Mouse (Mus musculus) heart, adult 11 months (tissue): ENCODE measurements around the gene Rad9b.
"Not testable (repeated sequence)": the region's sequence is repeated elsewhere in the genome, so short reads cannot be mapped to it uniquely, and the experiment has no call there.

Experiments
- DNase-seq: peaks from one replicate; pipeline ENCODE4 v3.0.0; 2022

Rad9b gene

DNA sequence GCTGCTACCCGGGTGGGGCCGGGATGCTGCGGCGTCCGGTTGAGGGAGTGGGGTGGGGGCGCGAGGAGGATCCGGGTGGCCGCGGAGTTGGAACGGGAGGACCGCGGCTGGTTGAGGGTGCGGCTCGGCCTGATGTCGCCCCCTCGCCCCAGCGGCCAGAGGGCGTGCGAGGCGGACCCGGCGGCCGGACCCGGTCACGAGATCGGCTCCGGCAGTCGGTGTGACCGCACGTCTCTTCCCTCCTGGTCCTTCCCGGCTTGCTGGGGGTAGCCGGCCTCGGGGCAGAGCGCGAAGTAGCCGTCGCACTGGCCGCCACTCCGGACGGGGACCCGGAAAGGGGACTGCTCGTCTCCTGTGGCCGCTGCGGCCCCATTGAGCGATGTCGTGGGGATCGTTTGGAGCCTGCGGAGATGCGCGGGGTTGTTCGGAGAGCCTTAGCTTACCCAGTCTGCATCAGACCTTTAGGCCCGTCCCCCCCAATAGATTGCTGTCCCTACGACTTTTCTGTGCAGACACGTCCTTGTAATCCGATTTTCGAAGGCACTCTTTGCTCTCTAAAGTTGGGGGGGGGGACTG lies 547 bp upstream of the Rad9b start:
- no peak for DNase-seq

DNA sequence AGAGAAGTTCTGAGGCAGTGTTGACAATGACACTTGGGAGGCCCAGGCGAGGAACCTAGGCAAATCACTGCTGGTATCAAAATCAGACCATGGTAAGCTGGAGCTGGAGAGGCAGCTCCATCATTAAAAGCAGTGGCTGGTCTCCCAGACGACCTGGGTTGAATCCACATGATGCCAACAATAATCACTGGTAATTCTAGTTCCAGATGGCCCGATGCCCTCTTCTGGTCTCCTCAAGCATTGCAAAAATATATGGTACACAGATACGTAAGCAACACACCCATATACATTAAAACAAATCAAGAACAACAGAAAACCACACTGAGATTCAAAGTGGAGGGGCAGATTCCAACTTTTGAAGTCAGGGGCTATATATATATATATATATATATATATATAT lies 8.3 kb downstream of the Rad9b start:
- DNase-seq: no peak

DNA sequence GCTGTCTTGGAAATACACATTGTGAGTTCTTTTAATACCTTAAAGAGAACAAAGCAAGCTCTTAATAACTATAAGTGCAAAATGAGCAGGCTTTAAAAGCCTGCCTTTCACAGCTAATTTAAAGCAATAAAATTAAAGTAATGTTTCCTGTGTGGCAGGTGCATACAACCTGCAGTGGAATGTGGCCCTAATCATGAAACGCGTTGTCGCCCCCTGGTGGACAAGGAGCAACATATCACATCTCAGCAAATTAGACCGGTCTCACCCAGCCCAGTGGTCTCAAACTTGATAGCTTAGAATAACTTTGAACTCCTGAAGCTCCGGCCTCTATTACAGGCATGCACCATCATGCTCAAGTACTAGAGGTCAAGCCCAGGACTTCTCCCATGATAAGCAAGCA lies 9.8 kb downstream of the Rad9b start:
- DNase-seq: peak; percentile 90

DNA sequence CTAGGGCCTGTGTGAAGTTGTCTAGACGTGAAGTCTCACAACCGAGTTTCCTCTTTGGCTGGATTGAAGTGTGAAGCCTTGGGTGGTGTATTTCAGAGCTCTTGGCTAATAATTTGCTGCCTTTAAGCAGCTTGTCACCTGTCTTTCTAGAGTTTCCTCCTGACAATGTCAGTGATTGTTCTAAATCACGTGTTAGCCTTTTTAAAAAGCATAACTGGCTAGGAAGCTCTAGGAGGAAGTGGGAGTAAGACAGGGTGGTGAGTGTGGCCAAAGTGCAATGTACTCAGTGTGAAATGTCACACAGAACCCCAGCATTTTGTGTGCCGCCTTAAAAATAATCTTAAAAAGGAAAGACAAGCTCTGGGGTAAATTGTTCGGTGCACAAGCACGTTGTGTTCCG lies 10.3 kb downstream of the Rad9b start:
- no peak for DNase-seq

DNA sequence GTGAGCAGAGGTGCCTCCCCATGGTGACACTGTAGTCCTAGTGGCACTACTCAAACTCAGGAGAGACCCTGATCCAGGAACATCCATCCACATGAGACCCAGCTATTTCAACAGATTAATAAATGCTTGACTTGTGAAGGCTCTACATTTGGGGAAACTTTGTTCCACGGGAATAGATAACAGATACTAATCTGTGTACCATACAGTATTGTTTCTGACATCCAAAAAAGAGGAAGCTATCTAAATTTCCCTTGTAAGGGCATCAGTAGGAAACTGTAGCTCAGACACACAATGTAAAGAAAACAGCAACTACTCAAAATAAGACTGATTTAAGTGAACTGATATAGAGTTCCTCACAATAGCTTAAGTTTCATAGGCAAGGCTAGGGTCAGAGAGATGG lies 11.2 kb downstream of the Rad9b start:
- DNase-seq: no peak

DNA sequence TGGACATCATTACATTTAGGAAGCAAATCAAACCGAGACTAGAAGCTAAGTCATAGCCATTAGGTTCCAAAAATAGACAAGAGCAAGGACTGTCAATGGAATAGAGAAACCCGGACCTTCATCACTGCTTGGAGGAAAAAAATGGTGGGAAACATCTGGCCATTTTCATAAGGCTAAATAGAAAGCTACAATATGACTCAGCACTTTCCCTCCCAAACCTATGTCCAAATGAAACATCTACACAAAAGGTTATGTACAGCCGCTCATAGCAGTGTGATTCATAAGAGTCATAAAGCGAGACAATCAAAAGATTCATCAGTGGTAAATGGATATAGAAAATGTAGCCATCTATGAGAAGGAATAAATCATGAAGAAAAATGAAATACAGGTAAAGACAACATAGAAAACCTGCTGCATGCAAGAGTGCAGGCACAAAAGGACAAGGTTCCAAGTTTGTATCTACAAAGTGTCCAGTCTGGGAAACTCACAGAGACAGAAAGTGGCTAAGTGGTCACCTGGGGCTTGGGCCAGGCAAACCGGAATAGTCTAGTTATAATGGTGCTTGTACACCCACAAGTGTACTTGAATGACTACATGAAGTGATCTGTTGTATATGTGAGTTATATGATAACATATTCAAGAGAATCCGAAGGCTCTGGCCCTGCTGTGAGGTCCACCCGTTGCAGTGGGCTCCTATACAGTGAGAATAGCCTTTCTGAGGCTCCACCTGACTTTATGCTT lies 17.3 kb downstream of the Rad9b start:
- no peak for DNase-seq

DNA sequence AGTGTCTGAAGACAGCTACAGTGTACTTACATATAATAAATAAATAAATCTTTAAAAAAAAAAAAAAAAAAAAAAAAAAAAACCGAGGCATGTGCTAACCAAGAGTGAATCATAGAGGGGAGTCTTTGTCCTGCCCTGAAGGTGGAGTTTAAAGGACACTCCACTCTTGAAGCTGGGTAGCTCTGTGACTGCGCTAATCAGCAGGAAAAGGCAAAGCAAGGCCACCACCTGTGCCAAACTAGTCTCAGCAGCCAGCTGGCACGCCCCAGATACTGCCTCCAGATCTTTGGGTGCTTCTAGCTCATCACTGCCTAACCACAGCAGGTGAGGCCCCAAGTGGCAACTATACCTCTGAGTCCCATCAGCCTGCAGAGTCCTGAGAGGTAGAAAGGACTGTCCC lies 19.4 kb downstream of the Rad9b start:
- DNase-seq: no peak

DNA sequence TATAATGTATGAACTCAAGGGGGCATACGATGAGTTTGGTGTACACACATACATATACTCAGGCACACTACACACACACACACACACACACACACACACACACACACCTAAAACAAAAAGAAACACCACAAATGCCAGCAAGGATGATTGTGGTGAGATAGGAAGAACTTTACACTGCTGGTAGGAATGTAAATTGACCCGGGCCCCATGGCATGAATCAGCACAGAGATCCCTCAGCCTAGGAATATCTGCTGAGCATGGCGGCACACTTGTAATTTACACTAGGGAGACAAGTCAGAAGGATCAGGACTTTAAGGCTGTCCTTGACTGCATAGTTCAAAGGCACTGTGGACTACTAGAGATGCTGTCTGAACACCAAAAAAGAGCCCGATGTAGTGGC lies 23.8 kb downstream of the Rad9b start:
- no peak for DNase-seq

DNA sequence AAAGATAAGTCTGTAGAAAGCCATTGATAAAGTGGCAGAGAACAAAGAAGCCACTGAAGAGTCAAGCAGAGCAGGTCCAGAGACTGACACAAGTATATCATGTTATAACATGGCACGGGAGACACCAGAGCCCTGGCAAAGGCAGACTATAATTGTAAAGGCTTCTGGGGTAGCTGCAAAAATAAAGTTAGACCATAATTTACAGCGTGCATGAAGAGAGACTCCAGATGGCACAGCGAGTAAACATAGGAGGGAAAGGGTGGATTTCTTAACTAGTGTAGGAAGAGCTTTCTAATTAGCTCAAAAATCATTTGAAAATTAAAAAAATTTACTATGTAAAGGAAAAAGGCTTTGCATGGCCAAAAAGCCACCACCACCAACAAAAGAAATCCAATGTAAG lies 26.8 kb downstream of the Rad9b start:
- no peak for DNase-seq

DNA sequence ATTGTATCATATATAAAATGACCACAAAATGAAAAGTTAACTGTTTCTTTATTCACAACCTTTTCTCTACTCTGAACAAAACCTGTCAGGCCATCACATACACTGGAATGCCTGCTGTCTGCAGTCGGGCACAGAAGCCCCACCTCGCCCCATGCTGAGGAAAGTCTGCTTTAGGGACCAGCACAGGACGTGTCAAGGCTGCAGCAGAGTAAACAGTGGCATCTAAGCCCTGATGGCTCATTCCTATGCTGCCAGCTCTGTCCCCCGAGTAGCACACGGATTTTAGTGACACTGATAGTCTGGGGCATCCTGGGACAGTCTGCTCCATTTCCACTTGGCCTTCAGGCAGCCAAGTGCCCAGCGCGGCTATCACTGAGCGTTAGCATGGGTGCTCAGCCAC lies 28.6 kb downstream of the Rad9b start:
- no peak for DNase-seq

DNA sequence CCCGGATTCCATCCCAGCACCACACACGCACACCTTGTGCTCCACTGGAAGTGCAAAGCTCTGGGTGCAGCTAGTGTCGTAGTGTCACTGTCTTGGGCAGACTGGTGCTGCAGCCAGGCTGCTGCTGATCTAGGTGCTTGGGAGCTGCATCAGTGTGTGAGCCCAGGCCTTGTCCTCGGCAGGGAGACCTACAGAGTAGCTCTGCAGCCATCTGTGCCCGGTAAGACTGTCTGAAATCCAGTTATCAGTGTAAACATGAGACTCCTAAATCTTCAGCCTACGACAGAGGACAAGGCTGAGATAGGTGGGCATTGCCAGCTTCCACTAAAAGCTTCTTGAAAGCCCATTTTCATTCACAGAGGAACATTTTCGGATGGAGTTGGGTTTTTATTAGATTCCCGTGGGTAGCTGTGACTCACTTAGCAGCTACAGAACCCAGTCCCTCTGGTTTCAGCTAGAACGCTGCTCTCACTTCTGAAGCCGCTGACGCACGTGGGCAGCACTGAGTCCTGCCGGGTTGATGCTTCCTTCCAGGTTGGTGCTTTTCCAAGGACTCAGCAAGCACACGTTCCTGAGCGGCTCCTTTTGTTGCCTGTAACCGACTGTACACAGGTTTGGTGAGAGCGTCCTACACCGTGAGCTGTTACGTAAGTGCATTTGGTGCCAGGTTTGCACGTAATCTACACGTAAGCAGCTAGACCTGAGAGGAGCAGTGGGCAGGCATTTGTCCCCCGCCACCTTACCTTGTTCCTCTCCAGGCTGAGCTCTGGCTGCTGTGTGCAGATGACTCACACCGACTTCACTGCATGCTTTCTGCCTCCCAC lies 29.2 kb downstream of the Rad9b start:
- DNase-seq: peak; percentile 96

DNA sequence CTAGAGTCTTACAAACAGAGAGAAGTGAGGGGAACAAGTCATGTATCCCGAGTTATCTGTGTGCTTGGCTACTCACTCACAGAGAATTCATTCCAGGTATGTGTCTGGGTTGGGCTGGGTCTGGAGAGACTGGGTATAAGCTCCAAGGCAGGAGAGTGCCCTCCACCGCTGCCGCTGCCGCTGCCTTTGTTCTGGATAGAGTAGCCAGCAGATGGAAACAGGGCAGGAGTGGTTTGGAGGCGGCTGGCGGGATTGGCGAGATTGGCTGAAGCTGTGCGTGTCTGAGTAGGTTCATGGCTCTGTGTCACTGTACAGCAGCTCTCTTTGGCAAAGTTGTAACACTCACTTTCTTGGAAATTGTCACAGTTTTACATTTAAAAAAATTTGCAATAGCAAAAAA lies 30.5 kb downstream of the Rad9b start:
- no peak for DNase-seq

DNA sequence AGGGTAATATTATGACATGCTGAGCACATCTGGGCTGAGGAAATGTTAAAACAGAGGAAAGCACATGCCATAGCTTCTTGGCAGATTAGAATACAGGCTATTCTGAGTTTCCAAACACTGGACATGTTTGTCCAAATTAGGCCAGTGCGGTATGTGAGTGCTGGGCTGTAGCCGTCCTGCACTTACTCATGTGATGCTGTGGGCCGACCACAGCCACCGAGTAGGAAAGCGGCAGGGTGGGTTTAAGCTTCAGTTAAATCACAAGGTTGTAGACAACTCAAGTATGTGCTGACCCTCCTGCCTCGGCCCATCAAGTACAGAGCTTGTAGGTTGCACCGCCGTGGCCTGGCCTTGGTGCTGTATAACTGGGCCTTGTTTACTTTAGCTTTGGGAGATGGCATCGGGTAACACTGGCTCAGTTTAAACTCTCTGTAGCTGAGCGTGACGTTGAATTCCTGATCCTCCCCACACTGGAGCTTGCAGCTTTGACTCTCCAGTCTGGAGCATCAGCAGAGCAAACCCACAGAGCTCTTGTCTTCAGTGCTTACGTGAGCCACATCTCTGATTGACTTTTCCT lies 33.7 kb downstream of the Rad9b start:
- no peak for DNase-seq

DNA sequence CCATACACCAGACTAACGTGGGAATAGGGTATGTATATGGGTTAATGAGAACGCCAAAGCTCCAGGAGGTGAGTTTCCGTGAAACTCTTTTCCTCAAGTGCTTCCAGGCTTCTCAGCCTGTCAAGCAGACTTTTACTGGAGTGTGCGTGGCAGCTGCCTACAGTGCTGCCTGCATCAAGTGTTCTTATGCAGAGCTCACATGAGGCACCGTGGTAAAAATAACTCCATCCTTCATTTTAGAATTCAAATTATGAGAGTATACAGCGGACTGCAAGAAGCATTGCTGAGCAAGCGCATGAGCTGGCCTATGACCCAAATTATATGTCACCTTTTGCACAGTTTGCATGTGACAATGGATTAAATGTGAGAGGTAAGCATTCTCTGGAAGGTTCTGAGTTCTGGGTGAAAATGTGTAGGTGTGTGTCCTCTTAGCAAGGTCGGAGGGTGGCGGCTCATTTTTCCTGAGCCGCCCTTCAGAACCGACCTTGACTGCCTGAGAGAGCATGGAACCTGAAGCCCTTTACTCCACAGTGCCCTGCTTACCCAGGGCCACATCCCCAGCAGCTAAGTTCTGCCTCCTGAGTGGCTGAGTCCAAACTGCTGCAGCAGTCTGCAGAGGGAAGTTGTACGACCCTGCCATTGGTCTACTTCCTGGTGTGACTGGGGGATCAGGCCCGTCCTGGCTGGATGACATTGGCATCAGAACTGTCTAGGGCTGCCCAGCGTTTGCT lies 34.4 kb downstream of the Rad9b start:
- DNase-seq: peak; percentile 93

DNA sequence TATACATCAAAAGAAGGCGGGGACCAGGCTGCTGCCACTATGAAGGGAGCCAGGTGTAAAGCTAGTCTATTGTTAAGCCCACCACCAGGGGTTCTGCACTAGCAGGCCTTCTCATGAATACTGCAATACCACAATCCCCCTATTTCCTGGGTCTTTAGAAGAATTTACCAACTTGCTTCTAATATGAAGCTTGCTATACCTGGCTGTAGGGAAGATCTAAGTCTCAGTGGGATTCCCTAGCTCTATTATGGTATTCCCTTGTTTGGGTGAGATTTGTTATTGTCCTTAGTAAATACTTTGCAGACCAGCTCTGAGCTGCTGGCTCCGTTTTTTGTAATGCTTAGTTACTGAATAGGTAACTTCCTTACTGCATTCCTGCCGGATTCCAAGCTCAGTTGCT lies 35.1 kb downstream of the Rad9b start:
- DNase-seq: not testable (repeated sequence)

DNA sequence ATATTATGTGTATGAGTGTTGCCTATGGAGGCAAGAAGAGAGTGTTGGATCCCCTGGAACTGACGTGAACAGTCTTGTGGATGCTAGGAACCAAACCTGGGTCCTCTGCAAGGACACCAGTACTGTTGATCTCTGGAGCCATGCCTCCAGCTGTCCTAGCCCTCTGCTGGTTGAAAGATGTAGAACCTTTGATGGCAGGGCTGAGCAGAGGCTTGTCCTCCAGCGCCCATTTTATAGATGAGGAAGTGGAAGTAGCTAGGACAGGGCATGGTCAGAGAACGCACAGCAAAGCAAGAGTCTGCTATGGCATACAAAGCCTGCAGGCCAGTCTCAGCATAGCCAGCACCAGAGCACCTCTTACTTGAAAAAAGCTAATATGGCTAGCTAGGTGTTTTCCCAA lies 35.9 kb downstream of the Rad9b start:
- peak; percentile 94 for DNase-seq

DNA sequence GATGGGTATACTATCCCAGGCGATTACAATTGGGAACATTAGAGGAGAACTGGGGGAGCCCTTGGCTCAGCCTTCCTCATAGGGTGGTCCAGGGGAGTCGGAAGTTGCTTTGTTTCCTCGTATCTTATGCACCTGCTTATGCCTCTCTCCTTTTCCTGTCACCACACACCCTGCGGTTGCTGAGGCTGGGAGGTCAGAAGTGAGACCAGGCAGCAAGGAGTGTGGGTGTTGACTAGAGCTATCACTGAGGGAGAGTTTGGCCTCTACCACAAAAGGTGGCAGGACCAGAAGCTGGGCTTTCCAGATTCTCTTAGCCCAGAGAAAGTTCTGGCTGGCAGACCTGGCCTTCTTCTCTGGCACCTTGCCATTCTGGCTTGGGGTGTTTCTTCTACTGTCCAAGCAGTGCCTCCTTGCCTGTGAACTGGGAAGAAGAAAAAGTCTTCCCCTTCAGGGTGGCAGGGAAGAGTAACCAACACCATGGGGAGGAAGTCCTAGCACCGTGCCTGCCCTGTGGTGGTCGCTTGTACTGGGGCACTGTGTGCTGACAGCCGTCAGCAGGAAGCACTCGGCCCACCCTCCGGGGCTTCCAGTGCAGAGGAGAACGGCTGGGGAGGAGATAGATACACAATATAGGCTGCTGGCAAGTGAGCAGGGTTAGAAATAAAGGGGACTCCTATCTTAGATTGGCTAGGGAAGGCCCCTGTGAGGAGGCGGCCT lies 36.5 kb downstream of the Rad9b start:
- no peak for DNase-seq

DNA sequence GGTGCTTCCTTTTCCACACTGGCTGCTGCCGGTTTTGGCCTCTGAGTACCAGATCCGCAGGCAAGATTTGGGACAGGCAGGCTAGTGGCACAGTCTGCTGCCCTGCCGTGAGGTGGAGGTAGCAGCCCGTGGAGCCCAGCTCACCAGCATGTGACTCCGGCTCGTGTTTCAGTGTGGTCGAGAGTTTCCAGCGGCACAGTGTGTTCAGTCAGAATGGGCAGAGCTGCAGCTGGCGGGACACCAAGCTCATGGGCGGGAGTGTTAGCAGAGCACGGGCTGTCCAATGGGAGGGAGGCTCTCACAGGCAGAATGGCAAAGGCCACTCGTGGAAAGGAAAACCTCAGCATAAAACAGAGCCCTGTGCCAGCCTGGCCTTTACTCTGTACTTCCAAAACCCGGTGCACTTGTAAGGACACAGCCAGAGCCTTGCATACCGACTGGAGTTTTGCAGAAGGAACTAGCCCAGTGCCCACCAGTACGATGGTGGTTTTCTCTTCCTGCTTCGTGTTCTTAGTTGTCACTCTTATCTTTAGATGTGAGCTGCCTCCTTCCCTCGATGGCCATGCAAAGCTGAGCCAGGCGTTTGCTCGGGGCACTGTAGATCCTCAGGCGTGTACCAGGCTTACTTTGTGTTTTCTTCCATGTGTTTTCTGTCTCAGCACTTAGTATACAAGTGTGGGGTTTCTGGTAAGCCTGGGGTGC lies 38.9 kb downstream of the Rad9b start:
- peak; percentile 100 for DNase-seq

DNA sequence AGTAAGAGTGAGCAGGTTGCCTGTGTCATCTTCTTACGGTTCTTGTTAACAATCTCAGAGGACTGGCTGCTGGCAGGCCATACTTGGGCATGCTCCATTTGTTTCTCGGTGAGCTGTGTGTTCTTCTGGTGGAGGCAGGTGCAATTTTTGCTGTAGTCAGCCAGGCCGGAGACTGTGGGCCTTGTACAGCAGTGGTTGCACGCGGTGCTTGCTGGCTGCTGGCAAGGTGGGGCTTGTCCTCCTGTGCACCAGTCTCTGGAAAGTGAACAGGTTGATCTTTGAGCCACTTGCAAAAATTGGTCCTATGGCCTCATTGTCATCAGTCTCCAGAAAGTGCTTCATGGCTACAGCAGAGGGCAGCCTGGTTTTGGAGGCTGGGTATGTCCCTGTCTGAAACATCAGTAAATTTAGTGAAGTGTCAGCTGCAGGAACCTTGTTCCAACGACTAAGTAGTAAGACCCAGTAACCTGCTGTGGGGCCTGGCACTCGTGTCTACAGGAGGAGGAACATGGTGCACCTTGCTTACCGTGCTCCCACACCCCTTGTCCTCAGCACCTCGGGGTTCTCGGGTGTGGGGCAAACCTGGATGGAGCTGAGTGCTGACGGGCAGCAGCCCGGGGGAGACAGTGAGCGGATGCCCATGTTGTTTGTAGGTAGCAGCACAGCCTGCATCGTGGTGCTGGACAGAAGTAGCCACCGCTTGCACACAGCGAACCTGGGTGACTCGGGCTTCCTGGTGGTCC lies 40.9 kb downstream of the Rad9b start:
- DNase-seq: no peak

DNA sequence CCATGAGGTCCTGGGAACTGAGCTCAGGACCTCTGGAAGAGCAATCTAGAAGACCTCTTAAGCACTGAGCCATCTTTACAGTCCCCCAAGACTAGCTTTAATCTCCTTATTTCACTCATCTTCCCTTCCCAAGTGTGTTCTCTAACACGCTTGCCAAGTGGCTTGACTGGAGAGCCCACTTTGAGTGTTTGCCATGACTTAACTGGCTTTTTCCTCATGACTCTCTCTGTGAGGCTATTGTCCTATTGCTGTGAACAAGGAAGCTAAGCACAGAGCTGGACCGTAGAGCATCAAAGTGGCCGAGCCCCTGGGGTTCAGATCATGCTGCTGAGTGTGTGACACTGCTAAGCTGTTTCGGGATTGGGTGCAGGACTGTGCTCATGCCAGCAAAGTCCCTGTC lies 41.7 kb downstream of the Rad9b start:
- no peak for DNase-seq

DNA sequence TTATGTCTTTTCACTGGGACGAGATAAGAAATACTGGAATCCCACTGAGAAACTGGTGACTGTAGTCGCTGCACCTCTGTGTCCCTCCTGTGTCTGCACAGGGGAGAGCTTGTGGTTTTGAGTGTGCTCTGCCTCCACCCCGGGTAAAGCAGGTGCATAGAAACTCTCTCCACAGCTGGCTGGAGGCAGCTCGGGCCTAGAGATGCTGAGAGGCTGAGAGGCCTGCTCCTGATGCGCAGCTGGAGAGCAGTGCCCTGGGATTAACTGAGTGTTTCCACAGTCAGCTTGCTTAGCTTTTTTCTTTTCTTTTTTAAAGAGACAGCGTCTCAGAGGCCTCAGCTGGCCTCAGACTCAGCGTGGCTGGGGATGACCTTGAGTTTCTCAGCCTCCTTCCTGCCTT lies 42.3 kb downstream of the Rad9b start:
- DNase-seq: peak; percentile 83
